Mouse (Mus musculus): ENCODE measurements at regions not wholly inside any gene's neighbourhood (a gene's known extent, or its start where the extent isn't known, plus 50 kb on each side); places are given as distances from the start of the nearest gene placed in this dataset.

GRCm38 (mm10) chr9:92097806-92098205 lies 94.9 kb upstream of the Plscr5 start:
- DNase-seq (ENCODE audit: low read depth, low spot score), result no peak

- DNase-seq (ENCODE audit: low read depth, low spot score), result peak; percentile 7
These were observed 63.2 kb upstream of the Plscr5 start for GRCm38 (mm10) chr9:92129504-92129903.

DNA sequence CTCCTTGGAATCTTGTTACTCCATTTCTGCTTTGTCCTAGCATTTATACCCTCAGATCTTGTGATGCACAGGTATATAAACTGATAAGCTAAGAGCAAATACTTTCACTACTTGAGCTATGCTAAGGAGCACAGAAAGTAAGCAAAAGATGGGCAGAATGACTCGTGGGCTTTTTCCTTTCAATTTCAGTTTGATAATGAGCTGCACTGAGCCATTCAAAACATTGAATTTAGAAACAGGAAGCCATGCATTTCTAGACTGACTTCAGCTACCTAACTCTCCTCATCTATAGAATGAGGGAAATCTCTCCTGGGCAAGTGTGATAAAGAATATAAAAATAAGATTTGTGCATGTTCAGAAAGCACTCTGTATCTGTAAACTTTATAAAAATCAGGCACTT lies 62.3 kb upstream of the Plscr5 start:
- DNase-seq (ENCODE audit: low read depth, low spot score), result no peak

DNA sequence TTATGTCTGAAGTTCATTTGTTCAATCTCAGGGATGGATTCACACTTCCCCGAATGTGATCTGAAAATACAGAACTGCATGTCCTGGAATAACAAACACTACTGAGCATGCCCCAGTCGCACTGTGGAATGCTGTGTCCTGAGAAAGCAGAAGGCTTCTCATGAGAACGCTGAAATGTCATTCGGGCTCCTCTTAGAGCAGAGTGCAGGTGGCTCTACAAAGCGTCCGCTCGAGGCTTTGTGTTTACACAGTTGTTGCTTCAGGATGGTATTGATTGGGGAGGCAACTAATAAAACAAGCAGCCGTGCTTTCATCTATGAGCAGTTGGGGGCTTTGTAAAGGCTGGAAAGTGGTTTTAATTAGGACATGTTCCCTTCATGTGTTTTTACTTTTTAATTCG lies 60.3 kb upstream of the Plscr5 start:
- peak; percentile 48 for DNase-seq (ENCODE audit: low read depth, low spot score)

DNA sequence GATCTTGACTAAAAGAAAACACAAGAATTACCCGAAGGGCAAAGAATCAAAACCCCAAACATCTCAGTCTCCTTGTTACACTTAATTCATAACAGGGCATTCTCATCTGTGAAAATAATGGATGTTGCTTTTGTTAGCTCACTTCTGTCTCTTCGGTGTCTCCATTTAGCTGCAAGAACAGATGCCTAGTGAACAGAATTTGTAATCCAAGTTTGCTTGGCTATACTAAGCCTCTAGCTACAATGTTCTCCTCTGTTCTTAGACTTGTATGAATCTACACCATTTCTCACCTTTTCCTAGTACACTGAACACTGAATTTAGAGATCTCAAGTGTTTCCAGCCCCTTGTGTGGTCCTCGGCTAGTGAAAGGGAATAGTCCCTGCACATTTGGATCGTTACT lies 50.8 kb upstream of the Plscr5 start:
- DNase-seq (ENCODE audit: low read depth, low spot score), result no peak
